Mouse (Mus musculus) layer of hippocampus, adult 2 months (tissue): ENCODE measurements around the gene Pbdc1. TPM values are rescaled to one million over a fixed set of nuclear protein-coding genes. Genes with fewer than 3 reads are reported as not detected.
"Not testable (repeated sequence)": the region's sequence is repeated elsewhere in the genome, so short reads cannot be mapped to it uniquely, and the experiment has no call there.

Experiments
- DNase-seq, 2 experiments: peaks; one replicate each; pipeline ENCODE4 v3.0.0; 2022; ENCODE audit warnings: low spot score in 2 of 2
- H3K27ac ChIP-seq: fragments of 200-600 bp; 2 replicates; pipeline ENCODE4 v1.8.1; 2022
- H3K4me3 ChIP-seq: fragments of 200-600 bp; 2 replicates; pipeline ENCODE4 v1.8.1; 2022; ENCODE audit warnings: mild to moderate bottlenecking
- CTCF ChIP-seq: fragments of 200-600 bp; conservative IDR thresholded peaks from 2 replicates; pipeline ENCODE4 v1.8.1; 2022; ENCODE audit warnings: antibody characterized with exemption, mild to moderate bottlenecking, moderate library complexity
- long read RNA-seq, 2 experiments: library from polyadenylated mRNA; stranded (forward); transcript quantifications; one replicate each; pipeline ENCODE4 v2.0.0; 2021; ENCODE audit warnings: borderline mapping rate in 2 of 2
- total RNA-seq, 2 experiments: library from RNA; stranded (reverse); gene quantifications; 2 replicates each; pipeline ENCODE4 v1.2.3; 2021

Pbdc1 gene
- total RNA-seq = 10 to 100 TPM; 16.1 to 18.9 TPM
- long read RNA-seq, experiment 1, transcript Pbdc1-201 (6 exons, 2,638 nt) = major isoform, 10 of 11 reads
- long read RNA-seq, experiment 1, partial matches to known transcripts = 0 of 11 reads
- long read RNA-seq, experiment 1, other reads (novel, unspliced or antisense) = 1 of 11 reads
- long read RNA-seq, experiment 2, transcript Pbdc1-201 (6 exons, 2,638 nt) = major isoform, 10 of 19 reads
- long read RNA-seq, experiment 2, transcript Pbdc1-202 (6 exons, 1,239 nt) = minor isoform, 5 of 19 reads
- long read RNA-seq, experiment 2, partial matches to known transcripts = 0 of 19 reads
- long read RNA-seq, experiment 2, other reads (novel, unspliced or antisense) = 4 of 19 reads

- Histone ChIP-seq H3K27ac (peak within 1 kb of the TSS; percentile 75), H3K4me3 (peak within 1 kb of the TSS; percentile 69)
- peak; percentile 22 for TF ChIP-seq CTCF
- peak; percentile 79 to 96 for DNase-seq
Observed at GRCm38 (mm10) chrX:105079615-105080092, at the start of gene Pbdc1. Pbdc1 (plus strand) TSS chrX:105079756.

GRCm38 (mm10) chrX:105037666-105038065, 41.9 kb upstream of the Pbdc1 start:
- no peak overlapping the region for H3K27ac ChIP-seq
- TF ChIP-seq CTCF = peak; percentile 63
- DNase-seq = peak in 1 of 2 experiments; percentile 32
- no peak overlapping the region for H3K4me3 ChIP-seq

GRCm38 (mm10) chrX:105064294-105064693, 15.3 kb upstream of the Pbdc1 start:
- Histone ChIP-seq H3K27ac (no peak overlapping the region), H3K4me3 (no peak overlapping the region)
- no peak for DNase-seq
- no peak for TF ChIP-seq CTCF

GRCm38 (mm10) chrX:105064801-105065200, 14.8 kb upstream of the Pbdc1 start:
- H3K4me3 ChIP-seq = no peak overlapping the region
- DNase-seq = no peak
- no peak overlapping the region for H3K27ac ChIP-seq
- no peak for TF ChIP-seq CTCF

GRCm38 (mm10) chrX:105069671-105070503, 9.7 kb upstream of the Pbdc1 start:
- peak; percentile 68 to 93 for DNase-seq
- TF ChIP-seq CTCF = peak; percentile 70
- Histone ChIP-seq H3K4me3 (peak overlapping the region; percentile 61), H3K27ac (peak overlapping the region; percentile 90)

GRCm38 (mm10) chrX:105079151-105079550, 405 bp upstream of the Pbdc1 start:
- peak overlapping the region; percentile 70 for H3K27ac ChIP-seq
- H3K4me3 ChIP-seq = peak overlapping the region; percentile 69
- no peak for TF ChIP-seq CTCF
- peak in 1 of 2 experiments; percentile 3 for DNase-seq

GRCm38 (mm10) chrX:105080096-105080495, 540 bp downstream of the Pbdc1 start:
- H3K27ac ChIP-seq = peak overlapping the region; percentile 75

GRCm38 (mm10) chrX:105083013-105083412, 3.5 kb downstream of the Pbdc1 start:
- not testable (repeated sequence) for H3K4me3 ChIP-seq, DNase-seq, H3K27ac ChIP-seq

More at GRCm38 (mm10) chrX:105080096-105080495, 540 bp downstream of the Pbdc1 start:
- DNase-seq = no peak
- H3K4me3 ChIP-seq = peak overlapping the region; percentile 69
- TF ChIP-seq CTCF = no peak

- H3K4me3 ChIP-seq = no peak overlapping the region
- DNase-seq = peak in 1 of 2 experiments; percentile 8
- peak; percentile 74 for TF ChIP-seq CTCF
- H3K27ac ChIP-seq = no peak overlapping the region
Observed at GRCm38 (mm10) chrX:105104175-105104574, 24.6 kb downstream of the Pbdc1 start.

GRCm38 (mm10) chrX:105114994-105115393, 35.4 kb downstream of the Pbdc1 start:
- DNase-seq = no peak
- H3K4me3 ChIP-seq = no peak overlapping the region
- no peak for TF ChIP-seq CTCF
- no peak overlapping the region for H3K27ac ChIP-seq

- no peak for TF ChIP-seq CTCF
- DNase-seq = peak; percentile 83 to 85
- Histone ChIP-seq H3K27ac (peak within 1 kb of the TSS; percentile 92), H3K4me3 (peak within 1 kb of the TSS; percentile 73)
Observed at GRCm38 (mm10) chrX:105120275-105121226, 41.0 kb downstream of the Pbdc1 start, which contains the start of gene Magee1. Magee1 (plus strand) TSS chrX:105120378.

- DNase-seq = peak; percentile 81 to 90
- peak overlapping the region; percentile 73 for H3K4me3 ChIP-seq
- H3K27ac ChIP-seq = peak overlapping the region; percentile 92
- TF ChIP-seq CTCF = peak; percentile 76
Observed at GRCm38 (mm10) chrX:105121227-105121865, 41.8 kb downstream of the Pbdc1 start.
